Mouse (Mus musculus): ENCODE results near the gene Krt8. TPM values are rescaled to one million over a fixed set of nuclear protein-coding genes. Genes with fewer than 3 reads are reported as not detected.

The Krt8 gene
- polyA plus RNA-seq (2015; fragmentation: Nextera tagmentation; extraction: Ambion mirVana) = 1.9 and 3.9 TPM in 2 replicates

DNA sequence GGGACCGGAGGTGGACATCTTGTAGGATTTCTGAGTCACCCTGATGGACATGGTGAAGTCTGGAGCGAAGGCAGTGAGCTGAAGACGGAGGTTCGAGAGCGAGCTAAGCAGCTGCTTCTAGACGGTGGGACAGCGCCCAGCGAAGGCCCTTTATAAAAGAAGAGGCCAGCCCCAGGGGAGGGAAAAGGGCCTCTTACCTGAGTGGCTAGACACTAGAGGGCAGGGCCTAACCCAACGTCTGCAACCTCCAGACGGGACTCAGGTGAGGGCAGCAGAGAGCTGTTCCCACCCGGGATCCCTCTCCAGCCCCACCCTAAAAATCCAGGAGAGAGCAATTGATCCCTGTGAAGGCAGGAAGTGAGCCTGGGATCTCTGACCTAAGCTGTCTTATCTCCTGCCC is at the start of gene Krt8:
Krt8 (minus strand) TSS at position 294 of the 400 bp plus-strand sequence.
- Histone ChIP-seq H3K36me3 (no peaks in the 10 kb centered on the region), H3K4me2 (replicated peaks) (peak within 1 kb of the TSS; percentile 36), H3K4me1 (peaks cover 14% of the 10 kb centered on the region), H3K27ac (replicated peaks) (no peak within 1 kb of the TSS), H3K27me3 (peaks cover 48% of the 10 kb centered on the region), H3K4me3 (peak within 1 kb of the TSS; percentile 19), H3K9ac (replicated peaks) (no peak within 1 kb of the TSS), H3K9me3 (no peaks in the 10 kb centered on the region)
- no peak for ATAC-seq (replicated peaks)
- WGBS = 19% methylated on average over 11 of the region's 11 CpGs

DNA sequence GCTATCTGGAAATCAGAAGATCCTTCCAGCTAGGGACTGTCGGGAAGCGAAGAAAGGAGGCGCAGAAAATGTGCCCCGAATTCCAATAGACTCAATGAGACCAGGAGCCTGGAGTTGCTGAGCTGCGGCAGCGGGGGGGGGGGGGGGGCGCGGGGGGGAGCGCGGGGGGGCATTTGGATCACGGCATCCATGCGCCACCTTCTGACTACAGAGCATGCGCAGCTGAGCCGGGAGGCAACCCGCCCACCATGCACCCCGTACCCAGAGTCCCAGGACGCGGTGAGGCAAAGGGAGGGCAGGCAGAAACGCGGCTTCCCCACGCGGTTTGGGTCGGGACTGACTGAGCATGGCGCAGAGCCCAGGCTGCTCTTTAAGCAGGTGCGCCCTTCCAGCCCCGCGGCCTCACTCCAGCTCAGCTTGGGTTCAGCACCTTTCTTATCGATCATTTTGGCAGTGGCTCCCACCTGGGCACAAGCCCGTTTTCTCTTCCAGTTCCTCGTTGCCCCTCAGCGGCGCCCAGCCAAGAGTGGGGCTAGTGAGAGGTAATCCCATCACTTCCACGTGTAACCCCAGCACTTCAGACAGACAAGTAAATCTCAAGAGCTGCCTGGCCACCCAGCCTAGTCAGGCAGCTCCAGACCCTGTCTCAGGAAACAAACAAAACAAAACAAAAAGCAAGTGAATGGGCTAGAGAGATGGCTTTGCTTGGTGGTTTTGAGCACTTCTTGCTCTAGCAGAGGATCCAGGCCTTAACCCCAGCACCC is 47.8 kb upstream of the Krt8 start:
- peak overlapping the region; percentile 66 for H3K4me2 ChIP-seq (replicated peaks)
- no peaks in the 10 kb centered on the region for H3K9me3 ChIP-seq
- peak; percentile 89 for ATAC-seq (replicated peaks)
- H3K4me3 ChIP-seq = peak overlapping the region; percentile 52
- WGBS = under 1% methylated on average over 24 of the region's 33 CpGs
- H3K4me1 ChIP-seq = peaks cover 4% of the 10 kb centered on the region; the same call in 1 of the 2 replicates
- H3K27me3 ChIP-seq = no peaks in the 10 kb centered on the region
- H3K27ac ChIP-seq (replicated peaks) = peak overlapping the region; percentile 65
- no peaks in the 10 kb centered on the region for H3K36me3 ChIP-seq
- H3K9ac ChIP-seq (replicated peaks) = peak overlapping the region; percentile 64

DNA sequence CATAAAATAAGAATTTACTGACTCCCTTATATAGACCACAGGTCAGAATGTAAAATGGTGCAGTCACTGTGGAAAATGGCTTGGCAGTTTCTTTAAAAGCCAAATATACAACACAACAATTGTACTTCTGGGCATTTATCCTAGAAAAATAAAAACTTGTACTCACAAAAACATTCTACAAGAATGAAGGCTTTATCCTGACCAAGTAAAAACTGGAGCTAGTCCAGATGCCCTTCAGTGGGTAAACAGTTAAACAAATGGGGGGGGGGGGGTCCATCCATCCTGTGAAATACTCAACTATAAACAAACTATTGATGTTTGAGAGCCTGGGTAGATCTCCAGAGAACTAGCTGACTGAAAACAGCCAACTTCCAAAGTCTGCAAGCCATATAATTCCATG is 45.6 kb upstream of the Krt8 start:
- ATAC-seq (replicated peaks) = no peak
- H3K9ac ChIP-seq (replicated peaks) = no peak overlapping the region

DNA sequence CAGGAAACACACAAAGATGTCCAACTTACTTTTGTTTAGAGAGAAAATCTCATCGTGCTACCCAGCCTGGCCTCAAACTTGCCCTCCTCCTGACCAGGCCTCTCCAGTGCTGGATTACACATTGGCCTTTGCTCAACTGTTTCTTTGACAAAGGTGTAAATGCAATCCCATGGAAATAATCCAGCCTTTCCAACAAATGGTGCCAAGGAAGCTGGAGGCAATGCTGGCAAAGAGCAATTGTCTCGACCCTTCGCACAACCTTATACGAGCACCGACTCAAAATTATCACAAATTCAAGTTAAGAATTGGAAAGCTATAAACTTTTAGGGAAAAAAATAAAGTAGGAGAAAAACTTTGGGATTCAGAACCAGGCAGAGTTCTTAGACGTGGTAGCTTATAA is 43.7 kb upstream of the Krt8 start:
- no peaks in the 10 kb centered on the region for H3K27me3 ChIP-seq
- ATAC-seq (replicated peaks) = no peak
- H3K4me2 ChIP-seq (replicated peaks) = no peak overlapping the region
- no peak overlapping the region for H3K27ac ChIP-seq (replicated peaks)
- no peak overlapping the region for H3K9ac ChIP-seq (replicated peaks)
- no peak overlapping the region for H3K4me3 ChIP-seq
- no peaks in the 10 kb centered on the region for H3K36me3 ChIP-seq
- H3K9me3 ChIP-seq = no peaks in the 10 kb centered on the region
- WGBS = 87% methylated on average over 6 of the region's 6 CpGs
- peaks cover 4% of the 10 kb centered on the region; the same call in 1 of the 2 replicates for H3K4me1 ChIP-seq

More for the DNA sequence above, 45.6 kb upstream of the Krt8 start:
- Histone ChIP-seq H3K9me3 (no peaks in the 10 kb centered on the region), H3K27ac (replicated peaks) (no peak overlapping the region), H3K27me3 (no peaks in the 10 kb centered on the region), H3K4me3 (no peak overlapping the region), H3K4me1 (peaks cover 4% of the 10 kb centered on the region; the same call in 1 of the 2 replicates), H3K36me3 (no peaks in the 10 kb centered on the region), H3K4me2 (replicated peaks) (no peak overlapping the region)

DNA sequence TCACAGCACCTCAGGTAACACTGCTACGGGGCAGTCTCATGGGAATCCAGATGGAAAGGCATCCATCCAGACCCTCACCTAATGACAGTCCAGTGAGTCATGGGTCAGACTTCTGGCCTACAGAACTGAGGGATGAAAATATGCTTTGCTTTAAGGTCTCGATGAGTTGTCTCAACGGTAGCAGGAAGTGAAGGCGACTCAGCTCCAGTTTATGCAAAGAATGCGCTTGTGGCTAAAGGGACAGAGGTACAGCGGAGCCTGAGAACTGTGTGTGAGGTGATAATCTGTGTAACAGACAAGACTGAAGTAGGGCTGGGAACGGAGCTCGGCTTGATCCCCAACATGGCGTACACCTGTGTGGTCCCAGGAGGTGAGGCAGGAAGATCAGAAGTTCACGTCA is 41.4 kb upstream of the Krt8 start:
- no peaks in the 10 kb centered on the region for H3K27me3 ChIP-seq
- no peak overlapping the region for H3K4me3 ChIP-seq
- no peak overlapping the region for H3K4me2 ChIP-seq (replicated peaks)
- no peaks in the 10 kb centered on the region for H3K9me3 ChIP-seq
- no peak overlapping the region for H3K9ac ChIP-seq (replicated peaks)
- 94% methylated on average over 10 of the region's 10 CpGs for WGBS
- no peaks in the 10 kb centered on the region for H3K4me1 ChIP-seq
- H3K36me3 ChIP-seq = no peaks in the 10 kb centered on the region
- ATAC-seq (replicated peaks) = no peak
- no peak overlapping the region for H3K27ac ChIP-seq (replicated peaks)

DNA sequence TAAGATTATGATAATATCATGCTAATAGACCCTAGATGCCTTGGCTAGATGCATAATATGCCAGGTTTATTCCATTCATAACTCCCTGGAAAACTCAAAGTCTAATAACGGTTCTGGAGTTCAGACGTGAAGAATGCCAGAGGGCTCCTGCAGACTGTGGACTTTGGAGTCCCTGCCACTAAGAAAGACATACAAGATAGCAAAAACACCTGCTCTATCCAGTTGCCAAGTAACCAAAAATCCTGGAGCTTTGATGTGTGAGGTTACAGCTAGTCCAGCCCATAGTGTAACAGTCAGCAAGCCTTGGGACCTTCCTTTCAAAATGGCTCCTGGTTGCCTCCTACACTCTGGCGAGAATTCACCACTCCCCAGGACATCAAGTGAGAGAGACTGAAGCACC is 40.5 kb upstream of the Krt8 start:
- H3K27me3 ChIP-seq = no peaks in the 10 kb centered on the region
- H3K4me3 ChIP-seq = no peak overlapping the region
- no peaks in the 10 kb centered on the region for H3K4me1 ChIP-seq
- H3K9me3 ChIP-seq = no peaks in the 10 kb centered on the region
- H3K4me2 ChIP-seq (replicated peaks) = no peak overlapping the region
- H3K9ac ChIP-seq (replicated peaks) = no peak overlapping the region
- 89% methylated on average over 3 of the region's 3 CpGs for WGBS
- no peak for ATAC-seq (replicated peaks)
- H3K36me3 ChIP-seq = no peaks in the 10 kb centered on the region
- no peak overlapping the region for H3K27ac ChIP-seq (replicated peaks)

DNA sequence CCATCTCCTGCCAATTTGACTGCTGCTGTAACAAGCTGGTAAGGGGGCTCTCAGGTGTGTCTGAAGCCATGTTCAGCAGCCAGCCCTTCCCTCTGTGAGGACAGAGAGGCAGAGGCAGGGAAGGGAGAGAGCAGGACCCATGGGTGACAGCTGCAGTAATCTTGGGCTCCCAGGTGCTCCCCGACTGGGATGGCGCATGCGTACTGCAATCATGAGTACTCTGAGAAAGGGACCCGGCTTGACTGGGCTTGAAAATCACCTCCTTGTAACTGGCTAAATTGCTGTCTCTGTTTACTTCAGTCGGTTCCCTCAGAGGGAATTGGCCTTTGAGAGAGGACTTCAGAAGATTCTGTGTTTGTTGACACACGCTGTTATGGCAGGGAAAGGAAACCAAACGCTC is 37.7 kb upstream of the Krt8 start:
- Histone ChIP-seq H3K9ac (replicated peaks) (no peak overlapping the region), H3K4me3 (no peak overlapping the region), H3K36me3 (no peaks in the 10 kb centered on the region), H3K27ac (replicated peaks) (no peak overlapping the region), H3K4me2 (replicated peaks) (no peak overlapping the region), H3K9me3 (no peaks in the 10 kb centered on the region), H3K27me3 (no peaks in the 10 kb centered on the region), H3K4me1 (no peaks in the 10 kb centered on the region)
- ATAC-seq (replicated peaks) = no peak
- WGBS = 80% methylated on average over 7 of the region's 7 CpGs

DNA sequence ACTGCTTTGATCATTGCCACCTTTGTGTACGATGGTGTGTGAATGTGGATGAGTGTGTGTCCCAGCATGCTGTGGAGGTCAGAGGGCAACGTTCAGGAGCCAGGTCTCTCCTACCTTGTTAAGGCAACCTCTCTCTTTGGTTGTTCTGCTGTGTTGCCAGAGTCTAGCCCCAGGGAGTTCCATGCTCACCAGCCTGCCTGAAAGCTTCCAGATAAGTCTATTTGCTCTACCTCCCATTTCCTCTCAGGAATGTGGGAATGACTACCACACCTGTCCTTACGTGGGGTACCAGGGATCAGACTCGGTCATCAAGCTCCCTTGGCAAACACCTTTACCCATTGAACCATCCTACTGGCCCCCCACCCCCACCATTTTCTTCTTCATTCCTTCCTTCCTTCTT is 36.0 kb upstream of the Krt8 start:
- WGBS = 84% methylated on average over 4 of the region's 4 CpGs
- no peaks in the 10 kb centered on the region for H3K27me3 ChIP-seq

DNA sequence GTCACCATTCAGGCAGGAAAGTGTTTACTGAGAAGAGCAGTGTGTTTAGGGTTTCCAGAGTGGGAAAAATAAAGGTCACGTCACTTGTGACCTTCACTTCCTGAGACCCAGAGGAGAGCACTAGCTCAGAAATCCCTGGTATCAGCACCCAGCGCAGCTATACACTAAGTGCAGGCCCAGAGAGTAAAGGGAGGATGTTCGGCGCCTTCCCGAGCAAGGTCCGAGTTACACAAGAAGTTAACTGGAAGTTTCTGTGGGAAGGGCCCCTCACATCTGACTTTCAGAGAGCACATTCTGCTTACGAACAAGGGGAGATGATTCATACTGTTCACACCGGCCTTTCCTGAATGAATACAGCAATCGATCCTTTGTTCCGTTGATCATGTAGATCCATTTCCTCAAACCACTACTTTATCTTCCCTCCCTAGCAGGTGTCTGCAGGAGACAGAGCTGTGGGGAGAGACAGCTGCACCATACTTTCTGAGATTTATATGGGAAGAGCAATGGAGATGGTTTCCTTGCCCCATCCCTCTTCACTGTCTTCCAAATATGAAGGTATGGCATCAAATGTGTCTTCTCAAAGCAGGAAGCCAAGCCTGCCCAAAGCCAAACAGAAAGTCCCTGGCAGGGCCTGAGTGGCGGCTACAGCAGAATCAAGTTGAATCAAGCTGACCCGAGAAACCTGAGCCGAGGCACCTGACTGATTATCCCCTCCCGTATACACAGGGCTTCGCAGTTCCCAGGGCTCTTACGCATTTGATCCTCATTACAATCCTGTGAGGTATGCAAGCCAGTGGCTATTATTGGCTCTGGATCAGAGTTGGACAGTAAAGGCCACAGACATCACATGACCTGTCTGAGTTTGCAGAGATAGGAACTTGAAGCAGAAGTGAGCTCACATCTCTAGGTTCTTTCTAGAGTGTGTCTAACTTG is 30.1 kb upstream of the Krt8 start:
- Histone ChIP-seq H3K27ac (replicated peaks) (no peak overlapping the region), H3K4me2 (replicated peaks) (no peak overlapping the region), H3K9me3 (no peaks in the 10 kb centered on the region), H3K36me3 (no peaks in the 10 kb centered on the region), H3K9ac (replicated peaks) (no peak overlapping the region), H3K27me3 (no peaks in the 10 kb centered on the region), H3K4me3 (no peak overlapping the region), H3K4me1 (no peaks in the 10 kb centered on the region)
- ATAC-seq (replicated peaks) = no peak
- 64% methylated on average over 16 of the region's 16 CpGs for whole genome bisulfite sequencing

More for the DNA sequence above, 36.0 kb upstream of the Krt8 start:
- H3K4me1 ChIP-seq = no peaks in the 10 kb centered on the region
- H3K27ac ChIP-seq (replicated peaks) = no peak overlapping the region
- no peak overlapping the region for H3K4me3 ChIP-seq
- no peak overlapping the region for H3K4me2 ChIP-seq (replicated peaks)
- no peaks in the 10 kb centered on the region for H3K36me3 ChIP-seq
- H3K9ac ChIP-seq (replicated peaks) = no peak overlapping the region
- ATAC-seq (replicated peaks) = no peak
- no peaks in the 10 kb centered on the region for H3K9me3 ChIP-seq

DNA sequence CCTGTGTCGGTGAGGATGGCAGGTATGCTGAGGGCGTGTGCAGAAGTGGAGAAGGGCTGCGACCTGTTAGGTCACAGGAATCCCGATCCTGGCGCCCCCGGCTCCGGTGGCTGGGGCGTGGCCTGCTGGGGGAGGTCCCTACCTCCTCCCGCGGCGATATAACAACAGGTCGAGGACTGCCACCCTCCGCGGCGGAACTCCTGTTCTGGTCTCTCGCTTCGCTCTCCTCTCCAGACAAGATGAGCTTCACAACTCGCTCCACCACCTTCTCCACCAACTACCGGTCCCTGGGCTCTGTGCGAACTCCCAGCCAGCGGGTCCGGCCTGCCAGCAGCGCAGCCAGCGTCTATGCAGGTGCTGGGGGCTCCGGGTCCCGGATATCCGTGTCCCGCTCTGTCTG is 23.8 kb upstream of the Krt8 start, which contains the start of gene Krt18:
Krt18 (plus strand) TSS at position 141 of the 400 bp plus-strand sequence.
- Histone ChIP-seq H3K4me2 (replicated peaks) (peak within 1 kb of the TSS; percentile 22; the same call in 1 of the 2 replicates), H3K27ac (replicated peaks) (no peak within 1 kb of the TSS), H3K4me1 (0 out of 2 replicates have a peak, but pooled peaks cover 12% of the 10 kb centered on the region), H3K27me3 (peaks cover 25% of the 10 kb centered on the region; the same call in 1 of the 2 replicates), H3K4me3 (0 out of 2 replicates have a peak within 1 kb of the TSS, but pooled peaks have one; percentile 1), H3K36me3 (no peaks in the 10 kb centered on the region), H3K9me3 (no peaks in the 10 kb centered on the region), H3K9ac (replicated peaks) (no peak within 1 kb of the TSS)
- 2% methylated on average over 28 of the region's 28 CpGs for WGBS
- no peak for ATAC-seq (replicated peaks)

DNA sequence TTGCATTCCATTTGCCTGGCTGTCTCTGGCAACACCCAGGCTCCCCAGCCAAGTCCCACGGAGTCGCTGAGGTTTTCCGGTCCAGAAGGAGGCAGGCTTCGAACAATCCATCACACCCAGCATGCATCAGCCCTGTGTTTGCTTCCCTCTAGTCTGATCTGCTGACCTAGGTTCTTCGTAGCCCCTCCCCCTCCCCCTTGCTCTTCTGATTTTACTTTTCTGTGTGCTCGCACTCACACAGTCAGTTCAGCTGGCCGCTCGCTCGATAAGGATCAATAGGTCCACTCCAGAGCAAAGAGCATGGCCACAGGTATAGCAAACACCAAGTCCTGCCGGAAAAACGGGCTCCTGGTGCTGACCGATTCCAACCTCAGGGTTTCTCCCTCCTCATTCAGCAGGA is 22.1 kb upstream of the Krt8 start:
- Histone ChIP-seq H3K4me2 (replicated peaks) (no peak overlapping the region), H3K9me3 (no peaks in the 10 kb centered on the region), H3K36me3 (no peaks in the 10 kb centered on the region), H3K27ac (replicated peaks) (no peak overlapping the region), H3K9ac (replicated peaks) (no peak overlapping the region), H3K4me3 (no peak overlapping the region), H3K27me3 (peaks cover 25% of the 10 kb centered on the region; the same call in 1 of the 2 replicates), H3K4me1 (0 out of 2 replicates have a peak, but pooled peaks cover 12% of the 10 kb centered on the region)
- no peak for ATAC-seq (replicated peaks)
- 14% methylated on average over 12 of the region's 12 CpGs for WGBS
